Mouse (Mus musculus) CH12.LX (cell line): ENCODE results near the gene Hyal3. TPM values are rescaled to one million over a fixed set of nuclear protein-coding genes. Genes with fewer than 3 reads are reported as not detected.

ENCODE experiments used
- DNase-seq: peaks from one replicate; pipeline ENCODE4 v3.0.0-alpha.2; 2013; ENCODE audit errors: extremely low read depth
- H3K27ac ChIP-seq: 2 replicates; pipeline ENCODE4 v1.5.1; 2012; ENCODE audit warnings: low read depth, mild to moderate bottlenecking, control low read depth, moderate library complexity; ENCODE audit not compliant: insufficient read depth
- H3K27me3 ChIP-seq: replicated peaks from 2 replicates; pipeline ENCODE3; 2012; ENCODE audit warnings: inconsistent platforms
- H3K36me3 ChIP-seq, 2 experiments: replicated peaks in 1 of 2; 2 replicates each; pipeline versions ENCODE3 to v1.6.1; 2012; ENCODE audit warnings: inconsistent platforms in 1 of 2, low read length in 1 of 2, mild to moderate bottlenecking in 1 of 2, mixed read lengths in 1 of 2, moderate library complexity in 1 of 2; ENCODE audit not compliant: control insufficient read depth in 1 of 2, insufficient read depth in 1 of 2
- H3K4me1 ChIP-seq, 2 experiments: 2 replicates each; pipeline ENCODE4 v1.6.1; 2012; ENCODE audit warnings: inconsistent platforms in 1 of 2, moderate library complexity in 1 of 2; ENCODE audit not compliant: insufficient read depth in 2 of 2, control insufficient read depth in 1 of 2
- H3K4me2 ChIP-seq: 2 replicates; pipeline ENCODE4 v1.6.1; 2012; ENCODE audit warnings: low read depth, mild to moderate bottlenecking, control low read depth; ENCODE audit not compliant: poor library complexity, insufficient read depth, severe bottlenecking
- H3K4me3 ChIP-seq, 3 experiments: fragments of 150-350 bp in 1 of 3; sonication (generic) in 1 of 3; replicated peaks in 1 of 3; 2 replicates each; pipeline versions ENCODE3 to v1.5.1; 2011 to 2012; ENCODE audit warnings: low read depth in 2 of 3, low read length in 2 of 3, mild to moderate bottlenecking in 2 of 3, moderate library complexity in 2 of 3, control low read depth in 1 of 3, improper control_type of control experiment in 1 of 3, inconsistent platforms in 1 of 3, mixed read lengths in 1 of 3; ENCODE audit not compliant: poor library complexity in 1 of 3
- H3K79me2 ChIP-seq: replicated peaks from 2 replicates; pipeline ENCODE4 v1.6.1; 2012; ENCODE audit warnings: mild to moderate bottlenecking, moderate library complexity; ENCODE audit not compliant: control insufficient read depth, poor library complexity, insufficient read depth, severe bottlenecking; ENCODE audit errors: extremely low read depth
- H3K9ac ChIP-seq: 2 replicates; pipeline ENCODE4 v1.6.1; 2012; ENCODE audit warnings: low read depth, mild to moderate bottlenecking, control low read depth, moderate library complexity; ENCODE audit not compliant: insufficient read depth
- H3K9me3 ChIP-seq: replicated peaks from 2 replicates; pipeline ENCODE3; 2012; ENCODE audit warnings: low read length, inconsistent platforms, mixed read lengths
- CHD2 ChIP-seq: IDR thresholded peaks from 2 replicates; pipeline ENCODE4 v1.6.1; 2011; ENCODE audit warnings: low read length, improper control_type of control experiment
- CTCF ChIP-seq, 2 experiments: IDR thresholded peaks in 1 of 2; conservative IDR thresholded peaks in 1 of 2; 2 replicates each; pipeline ENCODE4 v1.5.1; 2011 to 2012; ENCODE audit warnings: low read depth in 2 of 2, low read length in 2 of 2, improper control_type of control experiment in 1 of 2, inconsistent platforms in 1 of 2, mild to moderate bottlenecking in 1 of 2, moderate library complexity in 1 of 2
- E2F4 ChIP-seq: IDR thresholded peaks from 2 replicates; pipeline ENCODE4 v1.6.1; 2011; ENCODE audit warnings: low read depth, low read length, improper control_type of control experiment; ENCODE audit not compliant: insufficient replicate concordance
- ETS1 ChIP-seq: conservative IDR thresholded peaks from 2 replicates; pipeline ENCODE4 v1.6.1; 2012; ENCODE audit warnings: low read depth, mild to moderate bottlenecking, inconsistent platforms, low read length, improper control_type of control experiment, moderate library complexity
- GABPA ChIP-seq: IDR thresholded peaks from 2 replicates; pipeline ENCODE4 v1.6.1; 2012; ENCODE audit warnings: low read depth, low read length, improper control_type of control experiment, inconsistent platforms; ENCODE audit not compliant: insufficient replicate concordance
- HCFC1 ChIP-seq: IDR thresholded peaks from 2 replicates; pipeline ENCODE4 v1.6.1; 2012; ENCODE audit warnings: low read depth, mild to moderate bottlenecking, inconsistent platforms, low read length, improper control_type of control experiment
- IRF4 ChIP-seq: IDR thresholded peaks from 2 replicates; pipeline ENCODE4 v1.6.1; 2014; ENCODE audit warnings: low read depth, mild to moderate bottlenecking, inconsistent platforms, low read length, improper control_type of control experiment
- JUND ChIP-seq: conservative IDR thresholded peaks from 2 replicates; pipeline ENCODE4 v1.6.1; 2011; ENCODE audit warnings: low read depth, low read length, improper control_type of control experiment
- MAFK ChIP-seq: IDR thresholded peaks from 2 replicates; pipeline ENCODE4 v1.6.1; 2011; ENCODE audit warnings: low read length, improper control_type of control experiment; ENCODE audit not compliant: insufficient replicate concordance
- MAX ChIP-seq: IDR thresholded peaks from 2 replicates; pipeline ENCODE4 v1.6.1; 2011; ENCODE audit warnings: low read length, improper control_type of control experiment
- MEF2A ChIP-seq: IDR thresholded peaks from 2 replicates; pipeline ENCODE4 v1.6.1; 2014; ENCODE audit warnings: low read depth, mild to moderate bottlenecking, inconsistent platforms, low read length, improper control_type of control experiment, borderline replicate concordance
- MYC ChIP-seq: IDR thresholded peaks from 2 replicates; pipeline ENCODE4 v1.6.1; 2011; ENCODE audit warnings: low read depth, mild to moderate bottlenecking, improper control_type of control experiment, low read length
- NELFE ChIP-seq: IDR thresholded peaks from 2 replicates; pipeline ENCODE4 v1.6.1; 2011; ENCODE audit warnings: low read depth, low read length, improper control_type of control experiment
- POLR2A ChIP-seq: IDR thresholded peaks from 2 replicates; pipeline ENCODE4 v1.6.1; 2011; ENCODE audit warnings: low read depth, mild to moderate bottlenecking, improper control_type of control experiment, low read length
- POLR2AphosphoS2 ChIP-seq: IDR thresholded peaks from 2 replicates; pipeline ENCODE4 v1.6.1; 2011; ENCODE audit warnings: low read depth, low read length, improper control_type of control experiment
- RAD21 ChIP-seq: IDR thresholded peaks from 2 replicates; pipeline ENCODE4 v1.6.1; 2011; ENCODE audit warnings: low read depth, mild to moderate bottlenecking, low read length, improper control_type of control experiment, moderate library complexity
- RCOR1 ChIP-seq: conservative IDR thresholded peaks from 2 replicates; pipeline ENCODE4 v1.6.1; 2012; ENCODE audit warnings: low read depth, mild to moderate bottlenecking, inconsistent platforms, low read length, improper control_type of control experiment
- SMC3 ChIP-seq: IDR thresholded peaks from 2 replicates; pipeline ENCODE4 v1.6.1; 2011; ENCODE audit warnings: low read depth, low read length, improper control_type of control experiment
- TCF12 ChIP-seq: IDR thresholded peaks from 2 replicates; pipeline ENCODE4 v1.6.1; 2014; ENCODE audit warnings: low read depth, mild to moderate bottlenecking, inconsistent platforms, low read length, improper control_type of control experiment
- ZC3H11A ChIP-seq: IDR thresholded peaks from 2 replicates; pipeline ENCODE4 v1.6.1; 2012; ENCODE audit warnings: low read depth, mild to moderate bottlenecking, inconsistent platforms, low read length, improper control_type of control experiment
- ZKSCAN1 ChIP-seq: IDR thresholded peaks from 2 replicates; pipeline ENCODE4 v1.6.1; 2012; ENCODE audit warnings: low read depth, inconsistent platforms, low read length, improper control_type of control experiment, borderline replicate concordance
- ZMIZ1 ChIP-seq: IDR thresholded peaks from 2 replicates; pipeline ENCODE4 v1.6.1; 2012; ENCODE audit warnings: low read depth, mild to moderate bottlenecking, inconsistent platforms, low read length, improper control_type of control experiment
- ZNF384 ChIP-seq: IDR thresholded peaks from 2 replicates; pipeline ENCODE4 v1.6.1; 2012; ENCODE audit warnings: low read depth, low read length, improper control_type of control experiment, inconsistent platforms
- dilution Hi-C: fragments of 300-500 bp; cut with MboI; formaldehyde crosslinking; loops from 2 replicates; pipeline ENCODE4 v1.14.3; 2020; ENCODE audit warnings: low sequenced_read_pairs; ENCODE audit not compliant: extremely low pct_unique_long_range_greater_than_20kb, extremely low pct_ligation_motif_present
- in situ Hi-C: fragments of 300-500 bp; cut with MboI; formaldehyde crosslinking; loops from 3 replicates; pipeline ENCODE4 v1.14.3; 2019; ENCODE audit warnings: low sequenced_read_pairs, low pct_ligation_motif_present, low pct_unique_long_range_greater_than_20kb, mixed read lengths
- polyA plus RNA-seq: library from polyadenylated mRNA; unstranded; fragments of >175 nt; gene quantifications from 2 replicates; pipeline ENCODE4 v1.2.1, GENCODE M21; 2012; ENCODE audit warnings: low read depth; ENCODE audit not compliant: insufficient read length
- total RNA-seq, 2 experiments: library from RNA; depleted of rRNA; stranded (reverse); fragments of 300-350 nt in 1 of 2; fragments of >200 nt in 1 of 2; gene quantifications; 2 replicates each; pipeline ENCODE4 v1.2.3; 2012 to 2014

Hyal3 gene
- total and polyA plus RNA-seq, 3 experiments = 0.12 to 0.21 (median 0.13) TPM

DNA sequence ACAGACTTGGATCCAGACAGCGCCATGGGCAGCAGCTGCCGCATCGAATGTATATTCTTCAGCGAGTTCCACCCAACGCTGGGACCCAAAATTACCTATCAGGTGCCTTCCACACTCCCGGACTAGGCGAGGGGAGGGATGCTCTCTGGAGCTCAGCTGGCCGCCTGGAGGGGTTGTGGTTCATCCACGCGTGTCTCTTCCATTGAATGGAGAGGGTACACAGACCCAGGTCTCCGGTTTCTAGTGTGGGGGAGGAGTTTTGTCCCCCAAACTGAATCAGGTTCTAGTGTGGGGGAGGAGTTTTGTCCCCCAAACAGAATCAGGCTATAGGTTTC, 38.3 kb upstream of the Hyal3 start (continued):
- TF ChIP-seq MEF2A = 0 out of 2 replicates have a peak, but pooled peaks have one; percentile 8
- TF ChIP-seq ZC3H11A = no peak
- no peak for TF ChIP-seq POLR2AphosphoS2
- no peak for TF ChIP-seq CTCF (conservative IDR thresholded peaks at IDR 0.05 in 1 of 2, IDR thresholded peaks at IDR 0.05 in 1 of 2; ENCODE audit: low read depth in 2 of 2, low read length in 2 of 2)
- no peak for TF ChIP-seq SMC3
- TF ChIP-seq, all 38 proteins: peak for 7

DNA sequence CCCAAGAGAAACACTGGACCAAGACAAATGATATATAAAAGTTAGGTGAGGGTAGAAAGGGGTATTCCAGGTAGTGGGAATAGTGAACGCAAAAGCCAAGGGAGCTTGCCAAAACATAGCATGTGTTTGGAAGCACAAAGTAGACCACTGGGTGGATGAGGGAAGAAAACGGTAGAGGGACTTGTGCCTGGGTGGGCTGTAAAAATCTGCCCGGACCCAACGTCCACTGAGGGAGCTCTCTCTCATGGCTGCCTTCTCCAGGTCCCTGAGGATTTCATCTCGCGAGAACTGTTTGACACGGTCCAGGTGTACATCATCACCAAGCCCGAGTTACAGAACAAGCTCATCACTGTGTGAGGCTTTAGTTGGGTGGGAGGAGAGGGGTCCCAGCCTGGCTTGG, 37.9 kb upstream of the Hyal3 start:
- dilution Hi-C loops = no loop called here
- peak overlapping the region; percentile 95 for H3K4me2 ChIP-seq
- DNase-seq = no peak
- H3K27ac ChIP-seq = no peak overlapping the region
- H3K9me3 ChIP-seq = no peaks in the 10 kb centered on the region
- peaks cover 5 to 40% of the 10 kb centered on the region in 2 experiments; a peak in 2 of 4 replicates for H3K4me1 ChIP-seq
- H3K9ac ChIP-seq = peak overlapping the region; percentile 77
- H3K27me3 ChIP-seq = no peaks in the 10 kb centered on the region
- H3K36me3 ChIP-seq = peaks cover 44 to 54% of the 10 kb centered on the region in 2 experiments
- H3K79me2 ChIP-seq = no peaks in the 10 kb centered on the region; the same call in 1 of the 2 replicates
- H3K4me3 ChIP-seq = peak overlapping the region; percentile 63 to 76 (median 70)
- in situ Hi-C loops = no loop called here
- TF ChIP-seq RCOR1 = no peak
- TF ChIP-seq ZMIZ1 = no peak
- TF ChIP-seq MAFK = no peak
- peak; percentile 75 for TF ChIP-seq CHD2

DNA sequence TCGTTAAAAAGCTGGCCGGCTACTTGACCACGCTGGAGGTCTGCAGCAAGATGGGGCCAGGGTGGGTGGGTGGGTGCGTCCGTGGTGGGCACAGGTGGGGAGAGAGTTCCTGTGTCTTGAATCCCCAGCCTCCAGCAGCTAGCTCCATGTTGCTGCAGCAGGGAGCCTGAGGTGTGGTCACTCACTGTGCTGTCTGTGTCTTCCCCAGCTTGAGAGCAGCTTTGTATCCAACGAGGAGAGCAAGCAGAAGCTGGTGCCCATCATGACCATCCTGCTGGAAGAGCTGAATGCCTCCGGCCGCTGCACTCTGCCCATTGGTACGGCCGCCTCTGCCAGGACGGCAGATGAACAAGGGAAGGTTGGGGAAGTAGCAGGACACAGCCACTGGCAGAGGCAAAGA, 37.3 kb upstream of the Hyal3 start:
- H3K9me3 ChIP-seq = no peaks in the 10 kb centered on the region
- H3K27ac ChIP-seq = no peak overlapping the region
- no peaks in the 10 kb centered on the region for H3K79me2 ChIP-seq
- no peaks in the 10 kb centered on the region for H3K27me3 ChIP-seq
- no peak overlapping the region for H3K9ac ChIP-seq
- H3K4me3 ChIP-seq = no peak overlapping the region
- no peak for TF ChIP-seq CTCF (conservative IDR thresholded peaks at IDR 0.05 in 1 of 2, IDR thresholded peaks at IDR 0.05 in 1 of 2; ENCODE audit: low read depth in 2 of 2, low read length in 2 of 2)
- no peak for TF ChIP-seq MYC
- no peak for TF ChIP-seq JUND
- no peak for TF ChIP-seq ZNF384
- no peak for TF ChIP-seq NELFE
- no peak for TF ChIP-seq TCF12
- TF ChIP-seq MAX = no peak
- no peak for TF ChIP-seq HCFC1
- no peak for TF ChIP-seq ZKSCAN1
- no peak for TF ChIP-seq ETS1
- no peak for TF ChIP-seq E2F4
- no peak for TF ChIP-seq IRF4
- TF ChIP-seq RAD21 = no peak
- no peak for TF ChIP-seq GABPA
- no peak for TF ChIP-seq SMC3
- TF ChIP-seq POLR2A = no peak
- TF ChIP-seq CHD2 = no peak
- TF ChIP-seq, all 38 proteins: peak for 0
- peaks cover 38 to 48% of the 10 kb centered on the region in 2 experiments for H3K36me3 ChIP-seq
- no peak overlapping the region for H3K4me2 ChIP-seq
- in situ Hi-C loops = no loop called here
- dilution Hi-C loops = no loop called here
- DNase-seq = no peak
- peaks cover 5 to 45% of the 10 kb centered on the region in 2 experiments; a peak in 2 of 4 replicates for H3K4me1 ChIP-seq
